Mouse (Mus musculus) midbrain, postnatal 0 days (tissue): ENCODE data around the gene Fam216a. TPM values are rescaled to one million over a fixed set of nuclear protein-coding genes. Genes with fewer than 3 reads are reported as not detected.
A peak's percentile ranks its signal among the peaks of the same experiment; 100 is the strongest.

ENCODE experiments used
- ATAC-seq: fragments of 200-750 bp; cut with Nextera tagmentation; 2 replicates; pipeline ENCODE4 v1.8.0; 2017; ENCODE audit warnings: moderate number of reproducible peaks, mild to moderate bottlenecking, moderate TSS enrichment, moderate library complexity; ENCODE audit not compliant: low FRiP score
- DNase-seq: peaks from one replicate; pipeline ENCODE4 v3.0.0-alpha.2; 2015; ENCODE audit warnings: low spot score
- H3K27ac ChIP-seq: fragments of 300-500 bp; sonication (generic); 2 replicates; pipeline ENCODE4 v1.5.1; 2014; ENCODE audit warnings: low read depth, mild to moderate bottlenecking, low read length, mixed read lengths
- H3K27me3 ChIP-seq: fragments of 300-500 bp; sonication (generic); 2 replicates; pipeline ENCODE4 v1.6.1; 2014; ENCODE audit warnings: low read length, control low read depth, mixed read lengths; ENCODE audit not compliant: insufficient read depth
- H3K36me3 ChIP-seq: fragments of 300-500 bp; sonication (generic); 2 replicates; pipeline ENCODE4 v1.6.1; 2014; ENCODE audit warnings: low read length, control low read depth, mixed read lengths; ENCODE audit not compliant: insufficient read depth
- H3K4me1 ChIP-seq: fragments of 300-500 bp; sonication (generic); 2 replicates; pipeline ENCODE4 v1.6.1; 2014; ENCODE audit warnings: mild to moderate bottlenecking, control low read depth, antibody characterized with exemption, low read length, mixed read lengths; ENCODE audit not compliant: insufficient read depth
- H3K4me2 ChIP-seq: fragments of 300-500 bp; sonication (generic); 2 replicates; pipeline ENCODE4 v1.6.1; 2014; ENCODE audit warnings: low read depth, mild to moderate bottlenecking, low read length, mixed read lengths; ENCODE audit not compliant: poor library complexity, severe bottlenecking
- H3K4me3 ChIP-seq: fragments of 300-500 bp; sonication (generic); 2 replicates; pipeline ENCODE4 v1.5.1; 2014; ENCODE audit warnings: low read depth, mild to moderate bottlenecking, low read length, moderate library complexity
- H3K9ac ChIP-seq: fragments of 300-500 bp; sonication (generic); replicated peaks from 2 replicates; pipeline ENCODE4 v1.6.1; 2014; ENCODE audit warnings: mild to moderate bottlenecking, low read length, moderate library complexity, mixed read lengths; ENCODE audit not compliant: poor library complexity, severe bottlenecking
- H3K9me3 ChIP-seq: fragments of 300-500 bp; sonication (generic); 2 replicates; pipeline ENCODE4 v1.6.1; 2016; ENCODE audit warnings: low read length, control low read depth
- CTCF ChIP-seq: IDR thresholded peaks from 2 replicates; pipeline ENCODE4 v1.5.1; 2016; ENCODE audit warnings: antibody characterized with exemption, mild to moderate bottlenecking
- WGBS: fragments of 180-500 bp; shearing (Covaris S2); extraction: QIAGEN DNeasy Blood & Tissue Kit; methylation state at CpG from one replicate; pipeline ENCODE4 v1.1.7; 2014; 5-methylcytosine and 5-hydroxymethylcytosine counted together
- polyA plus RNA-seq: library from polyadenylated mRNA; unstranded; fragments of >200 nt; fragmentation: Nextera tagmentation; extraction: Ambion mirVana; gene quantifications from 2 replicates; pipeline ENCODE4 v1.2.1, GENCODE M21; 2015
- total RNA-seq: library from RNA; depleted of rRNA; stranded (reverse); fragments of >200 nt; gene quantifications from 2 replicates; pipeline ENCODE4 v1.2.3, GENCODE M21; 2014

Fam216a gene
- total and polyA plus RNA-seq, 2 experiments from 2014 or later, result 139 to 156 TPM

- 53% methylated on average over 11 of the region's 11 CpGs for WGBS
- peaks cover 36% of the 10 kb centered on the region for H3K36me3 ChIP-seq
- TF ChIP-seq CTCF, result peak; percentile 89
- no peak overlapping the region for H3K4me3 ChIP-seq
- H3K4me2 ChIP-seq, result no peak overlapping the region
- DNase-seq (peak; percentile 86), ATAC-seq (peak; percentile 16; the same call in 1 of the 2 replicates)
- no peak overlapping the region for H3K27ac ChIP-seq
- H3K27me3 ChIP-seq, result no peaks in the 10 kb centered on the region
- no peaks in the 10 kb centered on the region for H3K9me3 ChIP-seq
- H3K4me1 ChIP-seq, result no peaks in the 10 kb centered on the region
- no peak overlapping the region for H3K9ac ChIP-seq
Observed at GRCm38 (mm10) chr5:122379374-122380155, 7.4 kb upstream of the Fam216a start.

GRCm38 (mm10) chr5:122378171-122378570 is 6.0 kb upstream of the Fam216a start:
- ATAC-seq (no peak), DNase-seq (no peak)
- 95% methylated on average over 12 of the region's 12 CpGs for WGBS
- Histone ChIP-seq H3K36me3 (peaks cover 40% of the 10 kb centered on the region), H3K9me3 (no peaks in the 10 kb centered on the region), H3K9ac (no peak overlapping the region), H3K4me3 (no peak overlapping the region), H3K4me1 (no peaks in the 10 kb centered on the region), H3K27ac (no peak overlapping the region), H3K4me2 (no peak overlapping the region), H3K27me3 (no peaks in the 10 kb centered on the region)
- no peak for TF ChIP-seq CTCF

- no peaks in the 10 kb centered on the region for H3K27me3 ChIP-seq
- 89% methylated on average over 4 of the region's 4 CpGs for WGBS
- ATAC-seq (no peak), DNase-seq (no peak)
- no peak overlapping the region for H3K4me2 ChIP-seq
- no peaks in the 10 kb centered on the region for H3K4me1 ChIP-seq
- peaks cover 38% of the 10 kb centered on the region for H3K36me3 ChIP-seq
- H3K9ac ChIP-seq, result no peak overlapping the region
- no peak overlapping the region for H3K27ac ChIP-seq
- TF ChIP-seq CTCF, result no peak
- no peaks in the 10 kb centered on the region for H3K9me3 ChIP-seq
- H3K4me3 ChIP-seq, result no peak overlapping the region
Observed at GRCm38 (mm10) chr5:122377101-122377833, 5.1 kb upstream of the Fam216a start.

GRCm38 (mm10) chr5:122372878-122373277 is 714 bp upstream of the Fam216a start:
- H3K4me1 ChIP-seq, result no peaks in the 10 kb centered on the region
- ATAC-seq, result no peak
- H3K4me2 ChIP-seq, result peak overlapping the region; percentile 73
- peak overlapping the region; percentile 67 for H3K4me3 ChIP-seq
- H3K27me3 ChIP-seq, result no peaks in the 10 kb centered on the region
- H3K27ac ChIP-seq, result peak overlapping the region; percentile 96
- H3K9ac ChIP-seq, result peak overlapping the region; percentile 70
- no peaks in the 10 kb centered on the region for H3K9me3 ChIP-seq
- TF ChIP-seq CTCF, result no peak
- WGBS, result 13% methylated on average over 5 of the region's 5 CpGs
- H3K36me3 ChIP-seq, result peaks cover 25% of the 10 kb centered on the region; the same call in 1 of the 2 replicates
- DNase-seq, result no peak

GRCm38 (mm10) chr5:122371591-122372191 is 473 bp downstream of the Fam216a start, which contains the start of gene Gpn3:
Gpn3 (plus strand) TSS chr5:122371876.
- no peak for TF ChIP-seq CTCF
- WGBS, result under 1% methylated on average over 26 of the region's 46 CpGs
- Histone ChIP-seq H3K4me1 (no peaks in the 10 kb centered on the region), H3K36me3 (peaks cover 33% of the 10 kb centered on the region), H3K9ac (peak within 1 kb of the TSS; percentile 79), H3K9me3 (no peaks in the 10 kb centered on the region), H3K4me2 (peak within 1 kb of the TSS; percentile 73), H3K4me3 (peak within 1 kb of the TSS; percentile 67), H3K27me3 (no peaks in the 10 kb centered on the region), H3K27ac (peak within 1 kb of the TSS; percentile 96)
- DNase-seq (peak; percentile 29), ATAC-seq (peak; percentile 83)
